Comparison of ENCODE assay signal across 23 mouse cellular contexts in the genomic region with DNA sequence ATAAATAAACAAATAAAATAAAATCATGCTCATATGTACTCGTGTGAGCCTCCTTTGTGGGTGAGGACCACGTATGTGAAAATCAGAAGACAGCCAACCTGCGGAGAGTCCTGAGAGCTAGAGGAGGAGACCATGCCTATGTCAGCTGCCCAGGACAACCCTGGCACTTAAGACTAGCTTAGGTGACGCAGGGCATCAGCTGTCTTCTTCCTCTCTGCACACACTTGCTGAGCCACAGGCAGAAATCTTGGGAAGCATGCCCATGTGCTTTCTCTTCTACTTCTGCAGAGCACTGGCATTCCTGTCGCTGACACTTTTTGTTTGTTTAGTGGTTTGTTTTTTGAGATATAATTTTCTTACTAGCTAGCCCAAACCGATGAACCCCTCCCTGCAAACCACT. TPM values are rescaled to one million over a fixed set of nuclear protein-coding genes. Genes with fewer than 3 reads are reported as not detected.
DNase-seq lines count a peak whose midpoint lies in the region; TF ChIP-seq lines count a peak whose summit lies in the region.
"Had no signal": no experiment of that assay in that cellular context is flagged by ENCODE, and none has a peak within 500 bp of the region (broad histone marks: within the 10 kb centered on the region; RNA-seq: fewer than 3 reads in every experiment).

No protein-coding gene starts in this region.

- H3K9ac ChIP-seq in heart, adult 2 months (ENCODE audit: low read depth, low read length) = peak overlapping the region; percentile 48
- H3K9ac ChIP-seq: embryonic facial prominence, embryonic 13.5 days; forebrain, embryonic 13.5 days; hindbrain, embryonic 12.5 days; hindbrain, embryonic 15.5 days had no signal

- no peaks in the 10 kb centered on the region for H3K27me3 ChIP-seq in heart, adult 2 months (ENCODE audit: control insufficient read depth, insufficient read depth, low read length)
- H3K27me3 ChIP-seq in C2C12 (ENCODE audit: control insufficient read depth, insufficient read depth, insufficient read length) (no peaks in the 10 kb centered on the region), myocyte (ENCODE audit: control insufficient read depth, insufficient read depth, insufficient read length) (no peaks in the 10 kb centered on the region)
- H3K27me3 ChIP-seq: embryonic facial prominence, embryonic 13.5 days; forebrain, embryonic 13.5 days; hindbrain, embryonic 12.5 days; hindbrain, embryonic 15.5 days had no signal

- H3K4me1 ChIP-seq in heart, adult 2 months (ENCODE audit: control insufficient read depth, insufficient read depth, low read length) = peaks cover 24% of the 10 kb centered on the region

- peak overlapping the region; percentile 100 for H3K27ac ChIP-seq in gastrocnemius, adult 2 months
- peak overlapping the region; percentile 100 for H3K27ac ChIP-seq in heart, adult 2 months
- H3K27ac ChIP-seq: embryonic facial prominence, embryonic 10.5 days; embryonic facial prominence, embryonic 13.5 days; forebrain, embryonic 13.5 days; hindbrain, embryonic 12.5 days; hindbrain, embryonic 15.5 days had no signal

- H3ac ChIP-seq in C2C12 (ENCODE audit: control insufficient read depth, insufficient read length, low read depth) (no peak overlapping the region), myocyte (ENCODE audit: control insufficient read depth, insufficient read length) (no peak overlapping the region)

- DNase-seq in gastrocnemius, adult 2 months = peak; percentile 67
- no peak for DNase-seq in gastrocnemius, postnatal 10 days
- no peak for DNase-seq in heart, adult 2 months
- no peak for DNase-seq in heart, postnatal 10 days
- no peak for DNase-seq in left cerebral cortex, adult 9 months (ENCODE audit: low spot score in 2 of 2)
- DNase-seq: adrenal gland, adult 8-10 months; adrenal gland, postnatal 25 days; B cell, adult 2 months; cerebellum, adult 11-12 months; cerebellum, adult 8-10 months; cerebellum, postnatal 10 days; cerebellum, postnatal 36 days; embryo, embryonic 11 days; gastrocnemius, postnatal 14 days; kidney, adult 2 months had no signal

- 59% methylated on average over 6 of the region's 6 CpGs for WGBS in heart, adult 2 months

- TF ChIP-seq EP300 in heart, adult 2 months (IDR thresholded peaks at IDR 0.05; ENCODE audit: insufficient read depth, low read depth, low read length) = 0 out of 2 replicates have a peak, but pooled peaks have one; percentile 35

- H3K79me3 ChIP-seq in C2C12 (ENCODE audit: low read depth) = peaks cover 70% of the 10 kb centered on the region

- H3K36me3 ChIP-seq in heart, adult 2 months (ENCODE audit: control insufficient read depth, insufficient read depth, low read length) = peaks cover 59% of the 10 kb centered on the region
- peaks cover 85% of the 10 kb centered on the region for H3K36me3 ChIP-seq in C2C12 (ENCODE audit: control insufficient read depth, insufficient read depth)
- peaks cover 38% of the 10 kb centered on the region for H3K36me3 ChIP-seq in myocyte (ENCODE audit: control insufficient read depth, insufficient read depth)
- H3K36me3 ChIP-seq: hindbrain, embryonic 15.5 days had no signal

- H3K79me2 ChIP-seq in heart, adult 2 months (replicated peaks; ENCODE audit: control insufficient read depth, insufficient read depth, low read length) = peaks cover 8% of the 10 kb centered on the region
- peaks cover 95% of the 10 kb centered on the region for H3K79me2 ChIP-seq in C2C12 (ENCODE audit: control insufficient read depth, insufficient read depth)
- H3K79me2 ChIP-seq in myocyte (ENCODE audit: control insufficient read depth, insufficient read depth) = peaks cover 74% of the 10 kb centered on the region

- no peak for TF ChIP-seq POLR2A in heart, adult 2 months (IDR thresholded peaks at IDR 0.05; ENCODE audit: insufficient read depth, low read depth, low read length)
- TF ChIP-seq POLR2A in myocyte (IDR thresholded peaks at IDR 0.05; ENCODE audit: insufficient read length, low read depth) = no peak

- peak overlapping the region; percentile 56 for H3K4me2 ChIP-seq in myocyte (ENCODE audit: low read depth)
- H3K4me2 ChIP-seq: embryonic facial prominence, embryonic 13.5 days; forebrain, embryonic 13.5 days; hindbrain, embryonic 12.5 days; hindbrain, embryonic 15.5 days had no signal

- no peak for TF ChIP-seq CTCF in gastrocnemius, adult 2 months (IDR thresholded peaks at IDR 0.05)
- no peak for TF ChIP-seq CTCF in heart, adult 2 months (IDR thresholded peaks at IDR 0.05)
- TF ChIP-seq CTCF in C2C12 (IDR thresholded peaks at IDR 0.05; ENCODE audit: control insufficient read depth, insufficient read depth, insufficient read length) = no peak

- peak overlapping the region; percentile 56 for H3K4me3 ChIP-seq in gastrocnemius, adult 2 months
- peak overlapping the region; percentile 39 for H3K4me3 ChIP-seq in heart, adult 2 months
- no peak overlapping the region for H3K4me3 ChIP-seq in C2C12 (ENCODE audit: insufficient read depth, poor library complexity, severe bottlenecking)
- peak overlapping the region; percentile 85 for H3K4me3 ChIP-seq in myocyte
- H3K4me3 ChIP-seq: embryonic facial prominence, embryonic 10.5 days; embryonic facial prominence, embryonic 13.5 days; erythroblast, embryonic 14.5 days; forebrain, embryonic 13.5 days; hindbrain, embryonic 12.5 days; hindbrain, embryonic 15.5 days had no signal

- intact Hi-C loops in gastrocnemius, adult 2 months (cut with DNase I) = no loop called here
- intact Hi-C loops in heart, adult 2 months (cut with DNase I) = no loop called here
- intact Hi-C loops in heart, postnatal 10 days (cut with DNase I) = no loop called here

TF ChIP-seq in C2C12, 6 proteins besides CTCF, POLR2A, EP300 and RAD21:
- TF ChIP-seq CEBPB (IDR thresholded peaks at IDR 0.05; ENCODE audit: low read depth) (no peak), MYOD1 (IDR thresholded peaks at IDR 0.05; ENCODE audit: control insufficient read depth, insufficient read length, low read depth) (peak; percentile 21), USF1 (IDR thresholded peaks at IDR 0.05; ENCODE audit: low read depth) (no peak), MAX (IDR thresholded peaks at IDR 0.05) (no peak), MYOG (IDR thresholded peaks at IDR 0.05; ENCODE audit: control insufficient read depth, extremely low read depth, insufficient read length) (no peak)
TF ChIP-seq in C2C12: peak in this region for 1.

TF ChIP-seq in myocyte, 11 proteins besides CTCF, POLR2A, EP300 and RAD21:
- no peak for TF ChIP-seq MAX (IDR thresholded peaks at IDR 0.05; ENCODE audit: low read depth)
- peak; percentile 42 for TF ChIP-seq TCF3 (IDR thresholded peaks at IDR 0.05; ENCODE audit: insufficient read length, low read depth)
- peak; percentile 45 to 91 (median 81) for TF ChIP-seq MYOG (IDR thresholded peaks at IDR 0.05; ENCODE audit: control insufficient read depth in 1 of 3, insufficient read depth in 1 of 3, insufficient read length in 2 of 3, low read depth in 2 of 3)
- TF ChIP-seq POLR2AphosphoS2 (IDR thresholded peaks at IDR 0.05; ENCODE audit: insufficient read length, low read depth) = peak; percentile 46
- TF ChIP-seq E2F4 (IDR thresholded peaks at IDR 0.05; ENCODE audit: insufficient read depth) = no peak
- TF ChIP-seq MYOD1 (IDR thresholded peaks at IDR 0.05; ENCODE audit: control insufficient read depth in 1 of 3, insufficient read length in 2 of 3, low read depth in 2 of 3) = peak in 2 of 3 experiments; percentile 74 to 81

RNA-seq across cellular contexts. Expression of a gene that starts 6.9 kb away (rescaled TPM):
- 1,000 to 10,000 TPM; 1,223 to 1,379 TPM for total RNA-seq in gastrocnemius, adult 2 months (2021)
- 1,000 to 10,000 TPM; 1,013 to 1,104 TPM for total RNA-seq in gastrocnemius, postnatal 10 days (2021)
- 1,000 to 10,000 TPM in 1 of 2 experiments, 100 to 1,000 TPM in 1; 865 to 1,030 TPM for total RNA-seq in heart, adult 2 months (2021)
- polyA plus RNA-seq in heart, adult 2 months (2012; rRNA removed) = 222 and 381 TPM in 2 replicates
- 1,000 to 10,000 TPM; 1,058 to 1,064 TPM for total RNA-seq in heart, postnatal 10 days (2021)
- polyA plus RNA-seq in C2C12 (2012; fragmentation: generic; extraction: Trizol) (0.35 TPM), myocyte (2012; fragmentation: generic; extraction: Trizol) (52.7 TPM)
- polyA plus RNA-seq: erythroblast, embryonic 14.5 days had no signal

RNA-seq across cellular contexts. Expression of a gene that starts 7.1 kb away (rescaled TPM):
- 100 to 1,000 TPM; 301 to 553 TPM for total RNA-seq in gastrocnemius, adult 2 months (2021)
- total RNA-seq in gastrocnemius, postnatal 10 days (2021) = 100 to 1,000 TPM; 650 to 696 TPM
- 1,000 to 10,000 TPM in 1 of 2 experiments, 100 to 1,000 TPM in 1; 822 to 1,002 TPM for total RNA-seq in heart, adult 2 months (2021)
- 617 and 695 TPM in 2 replicates for polyA plus RNA-seq in heart, adult 2 months (2012; rRNA removed)
- total RNA-seq in heart, postnatal 10 days (2021) = 100 to 1,000 TPM; 846 to 935 TPM
- polyA plus RNA-seq in C2C12 (2012; fragmentation: generic; extraction: Trizol) = 770 TPM
- 880 TPM for polyA plus RNA-seq in myocyte (2012; fragmentation: generic; extraction: Trizol)
